Mouse (Mus musculus): Measurements from ENCODE around the gene Phf20.
"Not testable (repeated sequence)": the region's sequence is repeated elsewhere in the genome, so short reads cannot be mapped to it uniquely, and the experiment has no call there.

Phf20 gene

DNA sequence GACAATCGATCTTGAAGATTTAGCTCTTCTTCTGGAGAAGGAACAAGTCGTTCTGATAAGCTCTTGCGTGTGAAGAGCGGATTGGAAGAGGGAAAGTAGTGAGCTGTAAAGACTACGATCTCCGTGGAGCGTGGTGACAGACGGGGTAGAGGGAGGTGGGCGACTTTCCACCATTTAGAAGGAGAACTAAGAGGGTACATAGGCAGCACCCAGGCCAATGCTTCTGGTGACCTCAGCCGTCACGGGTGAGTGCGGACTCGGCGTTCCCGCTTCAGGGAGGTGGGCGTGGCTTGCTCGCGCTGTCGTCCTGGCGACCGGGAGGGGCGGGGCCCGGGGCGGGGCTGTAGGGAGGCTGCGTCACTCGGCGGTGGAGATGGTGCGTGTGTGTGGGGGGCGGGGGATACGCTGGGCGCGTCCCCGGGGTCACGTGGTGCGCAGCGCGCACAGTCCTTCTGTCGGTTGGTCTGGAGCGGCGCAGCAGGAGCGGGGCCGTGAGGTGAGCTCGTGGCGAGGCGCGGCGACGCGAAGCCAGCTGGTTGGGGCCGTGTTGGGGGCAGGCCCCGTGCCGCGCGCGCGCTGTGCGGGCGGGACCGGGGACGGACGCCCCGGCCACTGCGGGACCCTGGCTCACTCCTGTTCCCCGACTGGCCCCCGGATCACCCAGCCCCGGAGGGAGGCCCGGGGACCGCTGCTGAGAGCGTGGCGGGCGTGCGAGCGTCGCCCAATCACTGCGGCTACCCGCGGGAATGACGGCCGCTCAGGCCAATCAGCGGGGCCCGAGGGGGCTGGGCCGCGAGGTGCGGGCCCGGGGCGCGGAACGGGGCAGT is at the start of gene Phf20:
Gene Phf20, plus strand, starts transcription at position 165 of the 827 bp plus-strand sequence.
- DNase-seq = peak; percentile 98

DNA sequence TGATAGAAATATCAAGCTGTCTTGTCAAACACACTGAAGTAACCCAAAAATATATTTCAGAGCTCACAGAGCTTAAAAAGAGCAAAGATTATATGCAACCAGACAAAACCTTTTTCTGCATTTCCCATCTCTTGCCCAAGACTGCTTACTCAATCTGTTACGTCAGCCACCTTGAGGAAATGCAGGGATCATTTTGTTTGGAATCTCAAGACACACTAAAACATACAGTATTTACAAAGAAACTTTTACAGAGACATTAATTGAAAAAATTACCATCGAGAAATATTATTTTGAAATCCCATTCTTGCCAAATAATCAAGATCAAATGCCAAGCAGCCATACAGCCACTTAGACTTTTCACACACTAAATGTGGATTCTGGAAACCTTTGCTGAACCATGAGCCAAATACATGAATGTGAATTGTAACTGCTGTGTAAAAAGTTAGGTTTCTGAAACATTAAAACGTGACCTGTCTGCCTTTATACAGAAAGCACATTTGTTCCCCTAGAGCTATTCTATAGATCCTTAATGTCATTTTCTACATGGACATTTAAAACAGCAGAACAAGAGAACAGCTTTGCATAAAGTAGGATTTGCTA is 48.9 kb upstream of the Phf20 start:
- DNase-seq = no peak

GRCm38 (mm10) chr2:156151538-156151937 is 44.7 kb upstream of the Phf20 start:
- DNase-seq = no peak

GRCm38 (mm10) chr2:156165478-156165877 is 30.8 kb upstream of the Phf20 start:
- no peak for DNase-seq

- no peak for DNase-seq
These were observed 29.7 kb upstream of the Phf20 start for GRCm38 (mm10) chr2:156166557-156166956.

DNA sequence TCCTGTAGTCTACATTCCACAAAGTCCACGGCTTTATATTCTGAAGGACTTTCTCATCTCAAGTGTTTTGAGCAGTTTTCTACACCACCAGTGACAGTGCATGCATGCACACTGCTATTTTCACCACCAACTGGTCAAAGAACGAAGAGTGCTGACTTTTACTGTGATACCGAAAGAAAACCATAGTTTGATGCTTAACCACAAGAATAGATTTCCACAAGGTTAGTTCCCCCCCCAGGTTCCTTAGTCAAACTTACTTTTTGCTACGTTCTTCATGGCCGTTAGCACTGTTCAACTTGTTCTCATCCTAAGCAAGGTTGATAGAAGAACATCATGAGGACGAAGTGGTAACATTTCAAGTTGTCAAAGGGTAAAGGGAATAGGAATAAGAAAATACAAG is 19.2 kb upstream of the Phf20 start:
- DNase-seq = no peak

GRCm38 (mm10) chr2:156177651-156178050 is 18.6 kb upstream of the Phf20 start:
- no peak for DNase-seq

- peak; percentile 90 for DNase-seq
These were observed 17.0 kb upstream of the Phf20 start for GRCm38 (mm10) chr2:156179046-156179795.

GRCm38 (mm10) chr2:156179796-156180093 is 16.5 kb upstream of the Phf20 start:
- no peak for DNase-seq

DNA sequence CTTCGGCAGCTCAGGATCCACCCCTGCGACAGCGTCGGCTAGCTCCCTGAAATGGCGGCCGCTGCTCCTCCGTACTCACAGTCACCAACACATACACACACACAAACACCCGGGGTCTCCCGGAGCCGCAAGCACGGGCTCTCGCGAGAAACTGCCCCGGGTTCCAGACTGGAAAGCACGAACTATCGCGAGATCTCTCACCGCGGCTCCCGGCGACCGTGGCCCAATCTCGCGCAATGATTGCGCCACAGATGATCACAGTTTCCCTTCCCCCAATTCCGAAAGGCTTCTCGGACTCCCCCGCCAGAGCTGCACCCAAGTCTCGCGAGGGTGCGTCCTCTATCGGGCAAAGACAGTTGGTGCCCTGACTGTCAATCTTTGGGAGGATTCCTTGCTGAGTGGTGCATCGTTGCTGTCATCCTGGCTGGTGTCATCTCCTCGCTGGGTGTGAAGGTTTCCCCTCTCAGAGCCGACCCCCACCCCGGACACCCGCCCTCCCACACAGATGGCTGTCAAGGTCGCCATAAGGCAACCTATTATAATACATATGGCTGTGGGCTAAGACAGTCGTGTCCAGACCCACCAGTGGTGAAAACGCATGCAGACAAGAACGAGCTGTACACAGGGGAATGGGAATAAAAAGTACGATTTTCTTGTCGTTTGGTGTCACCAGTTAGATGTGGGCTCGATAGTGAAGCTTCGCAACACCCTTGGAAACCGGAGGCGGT is 16.0 kb upstream of the Phf20 start, which contains the start of gene Rbm39:
Gene Rbm39, minus strand, starts transcription at position 145 of the 728 bp plus-strand sequence.
- peak; percentile 100 for DNase-seq

GRCm38 (mm10) chr2:156180824-156181590 is 15.3 kb upstream of the Phf20 start:
- no peak for DNase-seq

DNA sequence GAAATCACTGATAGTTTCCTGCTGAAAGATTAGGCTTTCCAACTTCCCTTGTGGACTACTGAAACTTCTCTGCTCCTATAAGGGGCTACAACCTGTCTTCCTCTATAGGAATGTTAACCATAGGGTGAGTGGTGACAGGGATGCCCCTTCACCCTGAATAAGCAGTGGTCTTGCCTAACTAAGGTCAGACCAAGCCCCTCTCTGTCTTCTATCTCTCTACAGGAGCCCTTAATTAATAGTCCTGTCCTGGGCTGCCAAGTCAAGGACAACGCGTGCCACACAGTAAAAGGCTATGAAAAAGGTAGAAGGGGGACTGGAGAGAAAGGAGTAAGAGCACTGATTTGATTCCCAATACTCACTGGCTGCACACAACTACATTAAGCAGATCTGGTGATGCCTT is 14.7 kb upstream of the Phf20 start:
- DNase-seq = no peak

DNA sequence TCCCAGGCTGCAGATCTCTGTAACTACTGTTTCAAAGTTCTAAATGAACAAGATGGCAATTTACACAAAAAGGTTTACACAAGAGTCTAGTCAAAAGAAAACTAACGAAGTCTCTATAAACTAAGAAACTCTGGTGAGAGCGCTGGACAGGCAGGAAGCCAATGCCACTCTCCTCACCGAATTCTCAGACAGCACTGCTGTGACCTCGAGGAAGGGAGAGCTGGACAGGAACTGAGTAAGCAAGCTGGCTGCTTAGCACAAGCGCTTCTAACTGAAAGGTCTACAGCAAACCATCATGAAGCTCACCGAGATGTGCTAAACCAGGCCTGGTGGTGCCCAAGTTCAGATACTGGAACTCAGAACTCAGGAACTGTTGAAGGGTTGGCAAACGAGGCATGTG is 7.0 kb upstream of the Phf20 start:
- DNase-seq = not testable (repeated sequence)

DNA sequence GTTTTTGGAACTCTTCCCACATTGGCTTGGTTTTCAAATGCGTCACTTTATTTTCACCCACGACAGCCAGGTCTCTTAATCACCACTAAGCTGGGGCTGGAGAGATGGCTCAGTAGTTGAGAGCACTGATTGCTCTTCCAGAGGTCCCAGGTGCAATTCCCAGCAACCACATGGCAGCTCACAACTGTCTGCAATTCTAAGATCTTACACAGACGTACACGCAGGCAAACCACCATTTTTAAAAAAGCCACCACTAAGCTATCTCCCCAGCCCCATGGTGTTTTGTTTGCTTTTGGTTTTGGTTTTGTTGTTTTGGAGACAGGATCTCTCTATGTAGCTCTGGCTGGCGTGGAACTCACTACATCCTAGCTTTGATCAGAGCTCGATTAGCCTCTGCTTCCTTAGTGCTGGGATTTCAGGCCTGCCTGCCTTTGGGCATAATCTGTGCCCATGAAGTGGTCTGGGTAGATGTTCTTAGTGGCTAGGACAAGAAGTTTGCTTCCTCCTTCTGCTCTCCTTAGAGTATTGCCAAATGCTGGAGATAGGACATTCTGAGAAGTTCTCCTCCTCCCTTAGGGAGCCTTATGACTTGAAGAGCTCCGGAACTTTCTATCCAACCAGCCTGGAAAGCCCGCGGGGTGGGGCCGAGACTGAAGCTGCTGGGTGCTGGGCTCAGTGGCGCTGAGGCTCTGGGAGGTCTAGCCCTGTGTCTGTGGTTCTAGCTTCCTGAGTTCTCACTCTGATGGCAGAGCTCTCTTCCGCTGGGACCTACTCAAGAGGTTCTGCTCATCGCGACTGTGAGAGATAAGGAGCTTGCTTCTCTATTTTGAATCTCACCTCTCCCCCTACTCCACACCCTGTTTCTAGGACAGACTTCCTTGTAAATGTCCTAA is 6.0 kb upstream of the Phf20 start:
- DNase-seq = no peak

- DNase-seq = no peak
These were observed 4.7 kb upstream of the Phf20 start for GRCm38 (mm10) chr2:156191540-156191939.

GRCm38 (mm10) chr2:156192068-156192467 is 4.2 kb upstream of the Phf20 start:
- DNase-seq = no peak

GRCm38 (mm10) chr2:156193066-156193862 is 3.0 kb upstream of the Phf20 start:
- no peak for DNase-seq

- no peak for DNase-seq
These were observed 1.7 kb upstream of the Phf20 start for GRCm38 (mm10) chr2:156194571-156194970.

GRCm38 (mm10) chr2:156197129-156197911 is 1.1 kb downstream of the Phf20 start:
- no peak for DNase-seq

DNA sequence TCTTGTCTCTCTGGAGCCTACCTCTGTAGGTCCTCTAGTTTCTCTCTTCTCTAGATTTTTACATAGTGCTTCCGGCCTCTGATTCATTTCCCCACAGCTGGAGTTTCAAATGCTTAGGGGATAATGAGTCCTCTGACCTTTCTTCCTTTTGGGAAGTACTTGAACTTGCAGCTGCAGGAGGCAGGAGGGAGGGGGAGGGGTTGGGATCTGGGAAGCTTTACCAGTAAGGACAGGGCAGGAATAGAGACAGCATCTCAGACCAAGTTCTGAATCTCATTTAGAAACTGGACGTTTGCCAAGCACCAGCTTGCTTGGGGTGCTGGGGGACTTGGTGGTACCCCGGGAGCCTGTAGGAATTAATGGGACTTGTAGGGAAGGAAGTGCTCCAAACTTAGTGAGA is 3.7 kb downstream of the Phf20 start:
- DNase-seq = peak; percentile 16

All from retina, postnatal 1 day (tissue).